Mouse (Mus musculus): ENCODE data around the gene Zfp53.

The Zfp53 gene

GRCm38 (mm10) chr17:21517130-21517671 lies 28.4 kb downstream of the Zfp53 start:
- DNase-seq (ENCODE audit: low spot score in 2 of 2) = no peak

DNA sequence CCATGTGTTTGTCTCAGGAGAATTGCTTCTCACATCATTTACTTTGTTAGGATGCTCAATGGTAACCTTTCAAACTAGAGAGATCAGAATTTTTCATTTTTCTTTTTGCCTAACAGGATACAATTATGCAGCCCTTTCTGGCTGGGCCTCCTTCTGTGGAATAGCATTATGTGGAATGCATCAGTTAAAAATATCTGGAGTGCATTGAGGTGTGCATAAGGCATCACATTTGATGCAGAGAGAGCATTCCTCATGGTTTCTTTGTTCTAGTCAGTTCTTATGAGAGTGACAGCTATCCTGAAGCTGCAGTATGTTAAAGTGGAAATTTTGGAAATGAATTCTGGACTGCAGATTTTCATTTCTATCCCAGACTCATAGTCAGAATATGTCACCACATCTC lies 37.5 kb downstream of the Zfp53 start:
- no peak for DNase-seq (ENCODE audit: low spot score in 2 of 2)

- no peak for DNase-seq (ENCODE audit: low spot score in 2 of 2)
Observed at GRCm38 (mm10) chr17:21530645-21531330, 42.0 kb downstream of the Zfp53 start.

DNA sequence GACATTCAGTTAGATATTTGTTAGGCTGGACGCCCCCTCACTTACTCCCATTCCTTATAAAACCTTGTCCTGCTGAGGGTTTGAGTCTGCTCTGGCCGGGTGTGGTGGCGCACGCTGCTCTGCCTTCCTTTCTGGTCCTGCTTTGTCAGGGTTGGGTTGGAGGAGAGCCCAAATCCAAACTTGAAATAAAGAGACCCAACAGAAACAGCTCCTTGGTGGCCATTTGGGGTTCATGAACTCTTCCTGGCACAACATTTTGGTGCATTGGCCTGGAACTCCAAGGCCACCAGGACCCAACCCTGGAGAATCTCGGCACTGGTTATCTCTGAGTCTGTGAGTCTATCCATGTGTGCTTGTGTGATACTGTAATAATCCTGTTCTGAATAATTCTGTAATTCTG lies 42.8 kb downstream of the Zfp53 start:
- DNase-seq (ENCODE audit: low spot score in 2 of 2) = no peak

DNA sequence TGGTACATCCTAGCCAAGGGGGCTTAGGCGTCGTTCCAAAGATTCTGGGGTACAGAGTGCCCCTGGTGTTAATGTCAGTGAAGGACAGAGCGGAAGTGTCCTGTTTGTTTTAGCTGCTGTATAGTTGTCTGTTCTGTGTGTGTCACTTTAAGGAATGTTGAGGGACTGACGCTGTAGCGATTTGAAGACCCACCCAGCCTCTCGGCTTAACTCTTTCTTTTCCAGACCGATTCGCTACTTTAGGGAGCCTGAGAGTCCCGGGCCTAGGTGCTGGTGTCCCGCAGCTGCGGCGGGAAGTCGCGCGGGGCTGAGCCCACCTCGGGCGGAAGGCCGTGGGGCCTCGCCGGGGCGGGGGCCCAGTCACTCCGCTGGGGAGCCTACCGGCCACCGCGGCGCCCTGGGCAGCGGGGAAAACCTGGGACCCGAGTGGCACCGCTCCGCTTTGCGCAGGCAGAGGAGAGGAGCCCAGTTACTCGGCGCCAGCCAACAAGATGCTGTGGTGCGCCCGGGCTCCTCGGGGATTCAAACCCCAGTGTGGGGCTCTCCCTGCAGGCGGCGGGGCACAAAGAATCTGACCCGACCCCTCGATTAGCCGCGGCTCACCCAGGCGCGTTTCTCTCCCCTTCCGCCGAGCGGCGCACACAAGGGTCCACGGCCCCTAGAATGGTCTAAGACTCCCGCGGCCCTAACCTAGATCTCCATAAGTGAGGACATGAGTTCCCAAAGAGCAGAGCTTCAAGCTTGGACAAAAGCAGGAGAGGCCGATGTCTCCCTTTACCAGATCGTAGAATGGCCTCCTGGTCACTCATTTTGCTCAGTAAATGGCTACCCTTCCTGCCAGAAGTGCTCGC lies 43.5 kb downstream of the Zfp53 start:
- peak; percentile 79 to 81 for DNase-seq (ENCODE audit: low spot score in 2 of 2)

GRCm38 (mm10) chr17:21533961-21534360 lies 45.2 kb downstream of the Zfp53 start:
- no peak for DNase-seq (ENCODE audit: low spot score in 2 of 2)

DNA sequence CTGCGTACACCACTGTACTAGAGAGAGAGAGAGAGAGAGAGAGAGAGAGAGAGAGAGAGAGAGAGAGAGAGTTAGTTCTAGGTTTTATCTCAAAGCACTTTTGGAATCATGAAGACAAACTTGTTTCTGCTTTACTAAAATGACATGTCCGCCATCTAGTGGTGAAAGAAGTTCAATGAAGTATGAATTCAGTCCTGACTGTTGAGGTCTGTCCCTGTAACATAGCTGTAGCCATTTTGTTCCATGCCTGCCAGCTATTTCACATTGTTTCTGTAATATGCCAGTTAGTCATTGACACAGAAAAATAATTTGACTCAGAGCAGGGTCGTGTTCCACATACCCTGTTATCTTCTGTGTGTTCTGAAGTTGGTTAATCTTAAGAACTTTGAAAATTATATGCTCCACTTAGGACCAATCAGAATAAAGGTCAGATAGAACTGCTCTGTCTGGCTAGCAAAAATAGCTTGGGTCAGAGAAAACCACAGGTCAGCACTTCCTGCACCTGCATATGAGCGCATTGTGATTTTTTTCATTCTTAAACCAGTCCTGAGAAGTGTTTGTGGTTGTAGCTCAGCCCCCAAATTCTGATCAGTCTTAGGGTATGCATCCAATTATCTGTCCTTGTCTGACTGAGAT lies 45.8 kb downstream of the Zfp53 start:
- DNase-seq (ENCODE audit: low spot score in 2 of 2) = peak in 1 of 2 experiments; percentile 69

DNA sequence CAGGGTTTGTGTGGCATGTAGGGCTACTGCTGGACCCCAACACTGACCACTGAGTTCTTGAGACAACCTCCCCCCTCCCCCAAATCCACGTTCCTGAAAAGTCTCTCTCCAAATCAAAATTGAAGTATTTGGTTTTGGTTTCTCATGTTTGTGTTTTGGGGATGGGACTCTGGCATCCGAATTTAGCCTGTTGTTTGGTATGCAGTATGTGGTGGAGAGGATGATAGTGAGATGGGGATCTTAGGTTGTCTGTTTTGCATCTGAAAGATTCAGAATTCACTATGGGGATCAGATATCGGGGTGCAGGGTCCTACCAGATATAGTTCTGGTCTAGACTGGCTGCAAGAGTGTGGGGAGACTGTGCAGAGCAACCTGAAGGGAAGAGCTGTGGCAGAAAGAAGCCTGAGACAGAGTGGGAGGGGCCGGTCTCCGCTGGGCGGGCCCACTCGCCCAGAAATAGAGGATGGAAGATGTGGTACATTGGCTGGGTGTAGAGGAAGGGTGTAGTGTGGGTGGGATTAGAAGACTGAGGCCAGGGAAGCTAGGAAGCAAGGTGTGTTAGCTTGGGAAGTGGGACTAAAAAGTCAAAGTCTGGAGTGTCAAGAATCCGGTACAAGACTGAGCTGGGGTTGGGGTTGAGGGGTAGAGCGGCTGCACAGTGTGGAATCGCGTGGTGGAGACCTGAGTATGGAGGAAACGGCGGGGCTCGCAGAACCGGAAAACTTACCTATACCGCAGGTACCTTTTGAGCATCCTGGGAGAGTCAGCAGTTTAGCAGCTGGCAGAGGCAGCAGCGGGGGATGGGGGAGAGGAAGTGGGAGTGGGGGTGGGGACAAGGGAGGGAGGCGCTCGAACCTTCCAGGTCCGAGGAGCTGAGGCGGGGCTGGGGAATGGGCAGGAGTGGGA lies 46.6 kb downstream of the Zfp53 start, which contains the start of gene Zfp52:
TSS of gene Zfp52 (plus strand) at position 444 of the 906 bp plus-strand sequence.
- peak; percentile 51 to 66 for DNase-seq (ENCODE audit: low spot score in 2 of 2)

GRCm38 (mm10) chr17:21536096-21536495 lies 47.3 kb downstream of the Zfp53 start:
- no peak for DNase-seq (ENCODE audit: low spot score in 2 of 2)

GRCm38 (mm10) chr17:21536676-21537075 lies 47.9 kb downstream of the Zfp53 start:
- no peak for DNase-seq (ENCODE audit: low spot score in 2 of 2)

DNA sequence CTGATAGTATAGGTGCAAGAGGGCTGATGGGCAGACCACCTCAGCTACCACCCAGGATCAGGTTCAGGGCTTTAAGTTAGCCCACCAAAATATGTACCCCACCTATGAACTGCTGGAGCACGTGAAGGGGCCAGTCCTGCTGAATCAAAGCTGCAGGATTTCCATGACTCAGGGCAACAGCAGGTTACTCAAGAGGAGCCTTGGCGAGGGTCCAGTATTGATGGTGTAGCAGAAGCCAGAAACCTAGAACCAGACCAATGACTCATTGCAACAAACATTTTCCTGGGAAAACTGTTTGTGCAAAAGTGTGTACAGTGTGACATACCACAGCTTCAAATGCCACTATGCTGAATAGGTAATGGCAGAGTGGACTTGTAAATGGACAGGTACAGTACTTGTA lies 69.0 kb downstream of the Zfp53 start:
- DNase-seq (ENCODE audit: low spot score in 2 of 2) = no peak
